Mouse (Mus musculus): Measurements from ENCODE around the gene Lrrc46. TPM values are rescaled to one million over a fixed set of nuclear protein-coding genes. Genes with fewer than 3 reads are reported as not detected.

Gene Lrrc46
- total and polyA plus RNA-seq, 2 experiments from 2014 or later: 2.4 to 2.7 TPM

DNA sequence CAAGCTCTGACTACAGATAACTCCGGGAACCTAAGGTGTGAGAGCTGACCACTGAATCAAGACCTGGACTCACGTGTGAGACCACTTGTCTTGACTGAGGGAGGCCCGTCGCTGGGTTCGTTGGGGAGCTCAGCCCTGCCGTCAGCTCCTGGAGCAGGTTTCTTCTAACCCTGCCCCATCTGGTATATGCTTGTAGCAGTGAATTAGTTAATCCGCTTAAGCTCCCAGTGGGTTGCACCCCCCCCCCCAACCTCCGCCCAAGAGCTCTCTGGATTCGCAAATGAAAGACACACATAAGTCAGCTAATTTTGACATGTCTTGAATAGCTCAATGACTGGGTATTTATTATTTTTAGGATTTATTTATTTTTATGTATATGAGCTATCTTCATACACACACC, 39.1 kb upstream of the Lrrc46 start:
- Histone ChIP-seq H3K9me3 (ENCODE audit: low read length) (no peaks in the 10 kb centered on the region), H3K4me2 (ENCODE audit: low read depth, low read length, poor library complexity, severe bottlenecking) (no peak overlapping the region), H3K4me3 (ENCODE audit: low read depth, low read length) (no peak overlapping the region), H3K27ac (ENCODE audit: low read depth, low read length) (no peak overlapping the region), H3K36me3 (ENCODE audit: insufficient read depth, low read length) (no peaks in the 10 kb centered on the region), H3K4me1 (ENCODE audit: insufficient read depth, low read length) (no peaks in the 10 kb centered on the region), H3K9ac (replicated peaks; ENCODE audit: low read length, poor library complexity, severe bottlenecking) (no peak overlapping the region), H3K27me3 (ENCODE audit: insufficient read depth, low read length) (no peaks in the 10 kb centered on the region)
- ATAC-seq (ENCODE audit: low FRiP score) (no peak), DNase-seq (ENCODE audit: low spot score) (no peak)
- TF ChIP-seq CTCF (IDR thresholded peaks at IDR 0.05): no peak
- 10% methylated on average over 9 of the region's 9 CpGs for WGBS

DNA sequence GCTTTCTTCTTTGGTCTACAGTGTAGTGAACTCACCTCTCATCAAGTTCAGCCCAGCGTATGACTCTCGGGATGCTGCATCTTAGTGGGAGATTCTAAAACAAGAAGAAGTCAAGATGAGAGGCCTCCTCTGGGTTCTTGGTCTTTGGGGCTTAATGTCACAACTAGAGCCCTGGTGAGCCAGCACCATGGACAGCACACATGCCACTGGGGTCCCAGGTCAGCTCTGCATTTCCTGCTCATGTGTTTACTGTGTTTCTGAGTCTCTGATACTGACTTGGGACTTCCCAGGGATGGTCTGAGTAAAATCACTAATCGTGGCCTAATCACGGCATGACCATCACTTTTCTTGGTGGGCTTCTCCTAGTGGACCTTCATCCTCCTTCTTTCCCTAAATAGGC, 37.5 kb upstream of the Lrrc46 start:
- H3K9me3 ChIP-seq (ENCODE audit: low read length): no peaks in the 10 kb centered on the region
- 64% methylated on average over 4 of the region's 4 CpGs for WGBS
- TF ChIP-seq CTCF (IDR thresholded peaks at IDR 0.05): no peak
- ATAC-seq (ENCODE audit: low FRiP score): no peak
- no peak overlapping the region for H3K9ac ChIP-seq (replicated peaks; ENCODE audit: low read length, poor library complexity, severe bottlenecking)
- H3K4me1 ChIP-seq (ENCODE audit: insufficient read depth, low read length): no peaks in the 10 kb centered on the region
- H3K36me3 ChIP-seq (ENCODE audit: insufficient read depth, low read length): no peaks in the 10 kb centered on the region
- H3K27ac ChIP-seq (ENCODE audit: low read depth, low read length): no peak overlapping the region
- H3K4me2 ChIP-seq (ENCODE audit: low read depth, low read length, poor library complexity, severe bottlenecking): no peak overlapping the region
- DNase-seq (ENCODE audit: low spot score): no peak
- H3K27me3 ChIP-seq (ENCODE audit: insufficient read depth, low read length): no peaks in the 10 kb centered on the region
- H3K4me3 ChIP-seq (ENCODE audit: low read depth, low read length): no peak overlapping the region

DNA sequence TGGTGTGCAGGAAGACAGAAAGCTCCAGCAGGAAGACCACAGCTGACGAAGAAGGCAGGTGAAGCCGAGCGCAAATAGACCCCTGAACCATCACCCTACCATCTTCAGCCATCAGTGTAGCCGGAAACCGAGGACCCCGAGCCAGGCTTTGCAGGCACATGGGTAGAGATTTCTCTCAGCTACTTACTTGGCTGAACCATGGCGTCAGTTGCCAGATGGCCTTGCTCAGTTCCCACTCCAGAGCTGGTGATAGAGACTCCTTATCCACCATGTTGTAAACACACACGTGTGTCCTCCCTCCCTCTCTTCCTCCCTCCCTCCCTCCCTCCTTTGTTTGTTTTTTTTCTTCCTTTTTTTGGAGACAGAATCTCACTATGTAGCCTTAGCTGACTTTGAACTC, 33.0 kb upstream of the Lrrc46 start:
- TF ChIP-seq CTCF (IDR thresholded peaks at IDR 0.05): no peak
- Histone ChIP-seq H3K4me3 (ENCODE audit: low read depth, low read length) (no peak overlapping the region), H3K27me3 (ENCODE audit: insufficient read depth, low read length) (no peaks in the 10 kb centered on the region), H3K4me2 (ENCODE audit: low read depth, low read length, poor library complexity, severe bottlenecking) (no peak overlapping the region), H3K9me3 (ENCODE audit: low read length) (no peaks in the 10 kb centered on the region), H3K36me3 (ENCODE audit: insufficient read depth, low read length) (no peaks in the 10 kb centered on the region), H3K4me1 (ENCODE audit: insufficient read depth, low read length) (no peaks in the 10 kb centered on the region), H3K27ac (ENCODE audit: low read depth, low read length) (no peak overlapping the region), H3K9ac (replicated peaks; ENCODE audit: low read length, poor library complexity, severe bottlenecking) (no peak overlapping the region)
- no peak for DNase-seq (ENCODE audit: low spot score)
- no peak for ATAC-seq (ENCODE audit: low FRiP score)
- 79% methylated on average over 8 of the region's 8 CpGs for WGBS

- DNase-seq (ENCODE audit: low spot score): peak; percentile 89
- no peaks in the 10 kb centered on the region for H3K27me3 ChIP-seq (ENCODE audit: insufficient read depth, low read length)
- no peak overlapping the region for H3K4me3 ChIP-seq (ENCODE audit: low read depth, low read length)
- WGBS: 26% methylated on average over 3 of the region's 3 CpGs
- TF ChIP-seq CTCF (IDR thresholded peaks at IDR 0.05): peak; percentile 98
- H3K27ac ChIP-seq (ENCODE audit: low read depth, low read length): no peak overlapping the region
- no peaks in the 10 kb centered on the region for H3K9me3 ChIP-seq (ENCODE audit: low read length)
- no peak overlapping the region for H3K9ac ChIP-seq (replicated peaks; ENCODE audit: low read length, poor library complexity, severe bottlenecking)
- H3K4me2 ChIP-seq (ENCODE audit: low read depth, low read length, poor library complexity, severe bottlenecking): no peak overlapping the region
- peaks cover 9% of the 10 kb centered on the region for H3K36me3 ChIP-seq (ENCODE audit: insufficient read depth, low read length)
- H3K4me1 ChIP-seq (ENCODE audit: insufficient read depth, low read length): no peaks in the 10 kb centered on the region
- no peak for ATAC-seq (ENCODE audit: low FRiP score)
These were observed 31.3 kb upstream of the Lrrc46 start for GRCm38 (mm10) chr11:97072533-97072932.

- Histone ChIP-seq H3K36me3 (ENCODE audit: insufficient read depth, low read length) (peaks cover 15% of the 10 kb centered on the region), H3K9me3 (ENCODE audit: low read length) (no peaks in the 10 kb centered on the region), H3K27me3 (ENCODE audit: insufficient read depth, low read length) (no peaks in the 10 kb centered on the region), H3K27ac (ENCODE audit: low read depth, low read length) (no peak overlapping the region), H3K9ac (replicated peaks; ENCODE audit: low read length, poor library complexity, severe bottlenecking) (no peak overlapping the region), H3K4me1 (ENCODE audit: insufficient read depth, low read length) (no peaks in the 10 kb centered on the region), H3K4me2 (ENCODE audit: low read depth, low read length, poor library complexity, severe bottlenecking) (no peak overlapping the region), H3K4me3 (ENCODE audit: low read depth, low read length) (no peak overlapping the region)
- no peak for DNase-seq (ENCODE audit: low spot score)
- TF ChIP-seq CTCF (IDR thresholded peaks at IDR 0.05): no peak
- 75% methylated on average over 1 of the region's 1 CpGs for WGBS
- ATAC-seq (ENCODE audit: low FRiP score): no peak
These were observed 29.9 kb upstream of the Lrrc46 start for GRCm38 (mm10) chr11:97071129-97071528.

GRCm38 (mm10) chr11:97069770-97070169, 28.6 kb upstream of the Lrrc46 start:
- Histone ChIP-seq H3K4me2 (ENCODE audit: low read depth, low read length, poor library complexity, severe bottlenecking) (no peak overlapping the region), H3K9me3 (ENCODE audit: low read length) (no peaks in the 10 kb centered on the region), H3K4me3 (ENCODE audit: low read depth, low read length) (no peak overlapping the region), H3K36me3 (ENCODE audit: insufficient read depth, low read length) (peaks cover 15% of the 10 kb centered on the region), H3K4me1 (ENCODE audit: insufficient read depth, low read length) (no peaks in the 10 kb centered on the region), H3K27me3 (ENCODE audit: insufficient read depth, low read length) (no peaks in the 10 kb centered on the region), H3K9ac (replicated peaks; ENCODE audit: low read length, poor library complexity, severe bottlenecking) (no peak overlapping the region), H3K27ac (ENCODE audit: low read depth, low read length) (no peak overlapping the region)
- no peak for DNase-seq (ENCODE audit: low spot score)
- no peak for TF ChIP-seq CTCF (IDR thresholded peaks at IDR 0.05)
- ATAC-seq (ENCODE audit: low FRiP score): no peak
- 84% methylated on average over 2 of the region's 2 CpGs for WGBS
